Mouse (Mus musculus) layer of hippocampus, adult 2 months (tissue): Measurements from ENCODE around the gene Serpinb7. TPM values are rescaled to one million over a fixed set of nuclear protein-coding genes. Genes with fewer than 3 reads are reported as not detected.

Experiments used
- DNase-seq, 2 experiments: peaks; one replicate each; pipeline ENCODE4 v3.0.0; 2022; ENCODE audit warnings: low spot score in 2 of 2
- H3K27ac ChIP-seq: fragments of 200-600 bp; 2 replicates; pipeline ENCODE4 v1.8.1; 2022
- H3K4me3 ChIP-seq: fragments of 200-600 bp; 2 replicates; pipeline ENCODE4 v1.8.1; 2022; ENCODE audit warnings: mild to moderate bottlenecking
- CTCF ChIP-seq: fragments of 200-600 bp; conservative IDR thresholded peaks from 2 replicates; pipeline ENCODE4 v1.8.1; 2022; ENCODE audit warnings: antibody characterized with exemption, mild to moderate bottlenecking, moderate library complexity
- total RNA-seq, 2 experiments: library from RNA; stranded (reverse); gene quantifications; 2 replicates each; pipeline ENCODE4 v1.2.3; 2021

Serpinb7 gene
- total RNA-seq, 2 experiments from 2014 or later, result not detected

DNA sequence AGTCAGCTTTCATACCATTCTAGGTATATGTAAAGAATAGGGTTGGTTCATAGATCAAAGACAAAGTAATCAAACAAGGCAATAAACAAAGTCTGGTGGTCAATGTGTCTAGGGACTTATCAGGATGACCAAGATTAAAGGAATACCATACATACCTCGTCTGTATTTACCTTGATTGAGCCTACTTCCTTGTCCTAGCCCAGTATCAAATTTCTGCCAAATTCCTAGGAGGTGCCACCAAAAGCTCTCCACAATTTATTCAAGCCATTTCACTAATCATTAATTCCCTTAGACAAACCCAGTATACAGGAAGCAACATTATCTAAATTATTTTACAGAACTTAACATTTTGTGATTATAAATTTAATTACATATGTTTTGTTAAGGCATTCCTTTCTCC is 15.2 kb downstream of the Serpinb7 start:
- Histone ChIP-seq H3K4me3 (no peak overlapping the region), H3K27ac (no peak overlapping the region)
- DNase-seq, result no peak
- no peak for TF ChIP-seq CTCF

DNA sequence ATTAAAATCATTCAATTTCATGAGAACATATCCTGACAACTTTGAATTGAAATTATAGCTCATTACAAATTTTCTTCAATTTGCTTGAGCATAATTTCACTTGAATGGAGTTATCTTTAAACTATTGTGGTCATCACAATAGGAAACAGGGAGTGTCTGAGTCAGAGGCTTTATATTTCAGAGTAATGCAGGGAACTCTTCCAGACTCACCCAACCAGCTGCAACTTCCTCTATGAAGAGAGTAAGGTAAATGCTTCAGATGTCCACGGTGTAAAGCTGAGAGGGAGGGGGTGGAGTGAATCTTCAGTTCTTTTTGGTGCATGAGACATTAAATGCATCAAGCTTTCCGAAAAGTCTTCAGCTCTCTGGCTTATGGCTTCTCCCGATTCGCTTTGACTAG is 23.0 kb downstream of the Serpinb7 start:
- Histone ChIP-seq H3K27ac (no peak overlapping the region), H3K4me3 (no peak overlapping the region)
- DNase-seq, result no peak
- no peak for TF ChIP-seq CTCF

DNA sequence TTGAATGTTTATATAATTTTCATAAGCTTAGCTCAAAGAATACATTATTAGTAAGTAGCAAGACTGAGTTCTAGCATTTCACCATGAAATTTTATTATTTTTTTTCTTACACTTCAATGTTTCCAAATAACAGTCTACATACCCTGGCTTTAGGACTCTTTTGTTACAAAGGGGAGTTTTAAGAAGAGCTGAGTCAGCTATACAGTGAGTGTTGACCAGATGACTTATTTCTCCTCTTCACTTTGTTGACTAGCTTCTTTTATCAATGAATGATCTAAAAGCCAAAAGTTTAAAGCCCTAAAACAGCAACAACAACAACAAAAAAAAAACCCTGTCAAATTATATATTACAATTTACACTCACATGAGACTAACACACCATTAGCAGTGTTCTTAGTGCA is 31.8 kb downstream of the Serpinb7 start:
- no peak for TF ChIP-seq CTCF
- H3K4me3 ChIP-seq, result no peak overlapping the region

DNA sequence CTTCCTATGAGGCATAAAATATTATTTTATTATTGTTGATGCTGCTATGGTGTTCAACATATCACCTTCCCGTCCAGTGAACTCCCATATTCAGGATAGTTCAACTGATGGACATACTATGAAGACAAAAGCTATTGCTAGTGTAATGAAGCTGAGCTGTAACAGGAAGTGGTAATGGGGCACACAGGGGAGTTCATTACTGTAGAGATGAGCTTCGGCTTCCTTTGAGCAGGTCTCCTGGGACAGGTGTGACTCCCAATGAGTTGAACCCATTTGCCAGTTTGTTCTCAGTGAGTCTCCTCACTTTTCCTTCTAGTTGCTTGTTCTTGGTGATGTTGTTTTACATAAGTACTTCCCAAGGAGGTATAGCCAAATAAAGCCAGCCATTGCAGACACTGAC is 36.1 kb downstream of the Serpinb7 start:
- no peak for TF ChIP-seq CTCF

More for the DNA sequence above, 31.8 kb downstream of the Serpinb7 start:
- no peak for DNase-seq
- no peak overlapping the region for H3K27ac ChIP-seq

DNA sequence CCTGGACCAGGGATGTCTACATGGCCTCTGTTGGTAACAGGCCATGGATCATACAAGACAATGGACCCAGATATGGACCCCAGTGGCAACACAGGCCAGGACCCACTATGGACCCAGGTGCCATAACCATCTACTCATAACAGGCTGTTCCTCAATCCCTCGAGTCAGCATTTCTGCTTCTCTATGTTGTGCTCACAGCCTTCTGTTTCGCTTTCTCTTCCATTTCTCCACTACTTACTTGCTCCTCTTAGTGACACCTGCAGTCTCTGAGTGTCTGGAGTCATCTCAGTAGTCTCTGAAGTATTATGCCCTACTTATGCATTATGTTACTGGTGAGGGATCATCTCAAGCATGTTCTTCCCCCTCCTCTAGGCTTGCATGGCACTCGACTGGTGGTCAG is 40.0 kb downstream of the Serpinb7 start:
- no peak for TF ChIP-seq CTCF
- DNase-seq, result no peak
- H3K27ac ChIP-seq, result no peak overlapping the region
- no peak overlapping the region for H3K4me3 ChIP-seq

More for the DNA sequence above, 36.1 kb downstream of the Serpinb7 start:
- Histone ChIP-seq H3K27ac (no peak overlapping the region), H3K4me3 (no peak overlapping the region)
- DNase-seq, result no peak

DNA sequence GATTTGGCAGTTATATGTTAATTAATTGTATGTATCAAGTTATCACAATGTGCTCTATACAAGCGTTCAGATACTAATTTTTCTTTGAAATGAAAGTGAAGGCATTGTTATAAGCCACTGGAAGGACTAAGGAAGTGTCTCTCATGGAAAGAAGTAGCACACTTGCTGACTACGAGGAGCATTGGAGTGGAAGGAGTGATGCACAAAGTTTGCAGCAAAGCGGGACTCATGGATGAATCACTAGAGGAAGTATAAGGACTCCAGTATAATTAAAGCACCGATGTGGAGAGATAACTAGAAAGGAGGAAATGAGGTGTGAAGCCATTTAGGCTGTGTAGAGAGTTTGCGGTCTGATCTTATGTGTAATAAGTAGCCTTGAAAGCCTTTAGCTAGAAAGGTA is 45.9 kb downstream of the Serpinb7 start:
- Histone ChIP-seq H3K4me3 (no peak overlapping the region), H3K27ac (no peak overlapping the region)
- TF ChIP-seq CTCF, result no peak
- no peak for DNase-seq

DNA sequence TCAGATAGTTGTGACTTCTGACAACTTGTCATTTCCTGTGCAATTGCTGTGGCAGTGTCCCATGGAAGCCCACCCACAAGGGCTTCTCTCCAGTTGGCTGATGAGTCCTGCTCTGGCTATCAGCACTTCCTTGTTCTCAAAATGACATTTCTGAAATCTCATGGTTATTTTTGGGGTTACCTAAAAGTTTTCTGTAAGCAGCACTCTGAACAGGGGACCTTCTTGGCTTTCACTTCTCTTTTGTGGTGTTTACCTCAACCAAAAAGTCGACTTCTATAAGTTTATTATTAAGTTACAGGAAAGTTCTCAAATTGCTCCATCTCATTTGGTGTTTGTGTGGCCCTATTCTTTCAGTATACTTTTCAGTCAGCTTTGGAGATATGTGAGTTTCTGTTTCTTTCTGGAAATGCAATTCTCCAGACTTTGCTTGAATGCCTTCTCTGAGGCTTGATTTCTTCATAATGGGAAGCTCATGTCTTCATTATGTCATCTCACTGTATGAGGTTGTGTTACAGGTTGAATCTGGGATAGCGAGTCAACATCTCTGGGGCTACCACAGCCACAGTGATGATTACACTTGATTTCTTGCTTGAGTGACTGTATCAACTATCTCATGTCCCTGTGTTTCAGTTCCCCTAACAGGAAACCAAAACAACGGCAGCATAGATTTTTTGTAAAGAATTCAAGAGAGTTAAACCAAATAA is 47.9 kb downstream of the Serpinb7 start:
- TF ChIP-seq CTCF, result no peak
- Histone ChIP-seq H3K27ac (no peak overlapping the region), H3K4me3 (no peak overlapping the region)
- no peak for DNase-seq

DNA sequence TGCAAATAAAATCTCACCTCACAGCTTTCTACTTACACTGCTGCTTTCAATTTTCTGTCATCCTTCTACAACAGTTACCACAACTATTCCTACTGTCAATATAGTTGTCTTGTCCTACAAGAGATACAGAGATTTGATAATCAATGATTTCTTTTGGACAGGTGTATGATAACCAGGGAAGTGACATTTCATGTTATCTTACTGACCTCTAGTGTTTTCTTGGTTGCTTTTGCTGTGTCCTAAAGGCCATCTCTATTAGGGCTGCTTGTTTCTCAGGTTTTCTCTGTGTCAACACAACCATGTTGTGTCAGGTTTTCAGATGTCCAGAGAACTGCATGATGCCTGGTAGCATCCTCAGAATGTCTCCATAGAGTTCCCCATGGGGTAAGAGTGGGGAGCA is 80.5 kb downstream of the Serpinb7 start:
- TF ChIP-seq CTCF, result no peak
- DNase-seq, result no peak
- H3K27ac ChIP-seq, result no peak overlapping the region
- H3K4me3 ChIP-seq, result no peak overlapping the region

DNA sequence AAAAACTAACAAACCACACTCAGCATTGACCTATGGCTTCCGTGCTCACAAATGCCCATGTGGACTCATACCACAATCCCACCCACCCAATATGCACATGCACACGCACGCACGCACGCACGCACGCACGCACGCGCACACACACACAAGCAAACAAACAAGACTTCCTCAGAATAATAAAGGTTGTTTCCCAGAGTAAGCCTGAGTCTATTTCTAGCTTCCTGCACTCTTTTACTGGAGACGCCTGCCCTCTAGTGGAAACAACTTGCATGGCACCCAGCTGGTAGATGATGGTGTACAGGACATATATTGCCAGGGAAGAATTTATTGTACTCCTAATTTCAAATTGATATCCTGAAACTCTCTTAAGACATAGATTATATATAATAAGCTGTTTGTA is 82.0 kb downstream of the Serpinb7 start:
- DNase-seq, result peak; percentile 76 to 88
- TF ChIP-seq CTCF, result peak; percentile 94
- no peak overlapping the region for H3K27ac ChIP-seq
- H3K4me3 ChIP-seq, result no peak overlapping the region; the same call in 1 of the 2 replicates

DNA sequence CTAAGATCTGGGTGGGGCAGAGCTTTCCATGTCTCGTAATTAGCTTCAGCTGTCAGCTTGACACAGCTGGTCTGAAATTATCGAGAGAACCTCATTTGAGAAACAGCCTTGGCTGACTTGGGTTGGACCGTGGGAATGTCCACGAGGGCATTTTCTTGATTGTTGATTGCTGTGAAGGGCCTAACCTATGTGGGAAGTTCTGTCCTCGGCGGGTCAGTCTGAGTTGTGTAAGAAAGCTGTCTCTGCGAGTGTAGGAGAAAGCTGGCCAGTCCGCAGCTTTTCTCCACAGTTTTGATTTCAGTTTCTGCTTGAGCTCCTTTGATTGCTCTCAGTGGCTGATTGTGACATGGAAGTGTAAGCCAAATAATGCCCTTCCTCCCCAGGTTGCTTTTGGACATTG is 90.1 kb downstream of the Serpinb7 start:
- no peak for DNase-seq
- Histone ChIP-seq H3K4me3 (no peak overlapping the region), H3K27ac (no peak overlapping the region)
- TF ChIP-seq CTCF, result no peak

DNA sequence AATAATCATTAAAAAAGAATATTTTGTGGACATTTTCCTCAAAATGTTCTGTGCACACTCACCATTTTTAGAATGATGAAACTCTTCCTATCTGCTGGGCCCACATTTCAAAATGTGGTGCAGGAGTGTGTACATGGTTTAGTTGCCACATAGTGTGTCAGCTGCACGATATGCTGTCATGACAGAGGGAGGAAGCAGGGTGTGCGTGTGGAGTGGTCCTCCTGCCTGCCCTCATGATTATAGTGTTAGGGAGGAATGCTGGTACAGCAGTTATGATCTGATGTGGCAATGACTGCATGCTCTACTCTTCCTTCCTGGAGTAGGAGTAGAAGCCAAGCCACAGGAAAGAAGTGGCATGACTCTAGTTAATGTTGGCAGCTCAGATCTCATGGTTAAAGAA is 97.3 kb downstream of the Serpinb7 start:
- no peak for DNase-seq
- no peak for TF ChIP-seq CTCF
- Histone ChIP-seq H3K4me3 (no peak overlapping the region), H3K27ac (no peak overlapping the region)

DNA sequence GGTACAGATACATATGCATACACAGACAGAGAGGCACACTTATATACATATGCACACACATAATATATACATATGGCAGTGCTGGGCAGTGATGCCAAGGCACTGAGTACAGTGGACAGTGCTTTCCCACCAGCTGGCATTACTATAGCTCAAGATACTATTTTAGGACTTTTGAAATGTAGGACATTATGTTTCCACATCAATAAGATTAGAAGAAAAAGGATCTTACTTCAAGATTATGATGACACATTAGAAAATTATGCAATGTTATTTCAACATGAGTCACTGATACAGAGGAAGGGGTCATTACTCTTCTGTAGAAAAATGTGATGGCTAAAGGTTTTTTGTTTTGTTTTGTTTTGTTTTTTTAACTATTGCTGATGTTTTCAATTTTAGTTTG is 102.6 kb downstream of the Serpinb7 start:
- DNase-seq, result no peak
- H3K4me3 ChIP-seq, result no peak overlapping the region
- no peak overlapping the region for H3K27ac ChIP-seq
- TF ChIP-seq CTCF, result no peak

Other genes starting within 250 kb of the Serpinb7 start
- not detected for gene Serpinb3b, start 121.3 kb upstream of the Serpinb7 start, total RNA-seq
- gene Serpinb3c, start 121.3 kb upstream of the Serpinb7 start, total RNA-seq, result not detected
- not detected for gene Serpinb11, start 38.5 kb upstream of the Serpinb7 start, total RNA-seq
- not detected for gene Serpinb2, start 111.8 kb downstream of the Serpinb7 start, total RNA-seq
- gene Serpinb8, start 190.4 kb downstream of the Serpinb7 start, total RNA-seq, result 1 to 10 TPM; 2.0 to 2.1 TPM